Mouse (Mus musculus): ENCODE measurements at regions not wholly inside any gene's neighbourhood (a gene's known extent, or its start where the extent isn't known, plus 50 kb on each side); places are given as distances from the start of the nearest gene placed in this dataset.

- Histone ChIP-seq H3K27ac (replicated peaks) (0 out of 2 replicates have a peak overlapping the region, but pooled peaks have one; percentile 4), H3K27me3 (no peaks in the 10 kb centered on the region), H3K36me3 (no peaks in the 10 kb centered on the region), H3K9ac (no peak overlapping the region), H3K4me1 (replicated peaks) (peaks cover 9% of the 10 kb centered on the region; the same call in 1 of the 2 replicates), H3K4me3 (no peak overlapping the region), H3K9me3 (no peaks in the 10 kb centered on the region), H3K4me2 (no peak overlapping the region)
- ATAC-seq (ENCODE audit: low read depth): peak; percentile 89
- 41% methylated on average over 8 of the region's 8 CpGs for WGBS
Observed at GRCm38 (mm10) chr4:91180241-91181096, 220.1 kb downstream of the Elavl2 start.

GRCm38 (mm10) chr4:91164280-91165121, 236.1 kb downstream of the Elavl2 start:
- H3K4me1 ChIP-seq (replicated peaks): no peaks in the 10 kb centered on the region; the same call in none of the 2 replicates
- ATAC-seq (ENCODE audit: low read depth): no peak
- H3K36me3 ChIP-seq: no peaks in the 10 kb centered on the region
- no peaks in the 10 kb centered on the region for H3K27me3 ChIP-seq
- no peak overlapping the region for H3K9ac ChIP-seq
- no peak overlapping the region for H3K27ac ChIP-seq (replicated peaks)
- H3K4me3 ChIP-seq: no peak overlapping the region
- H3K9me3 ChIP-seq: no peaks in the 10 kb centered on the region
- no peak overlapping the region for H3K4me2 ChIP-seq
- 55% methylated on average over 11 of the region's 11 CpGs for WGBS

GRCm38 (mm10) chr4:91157047-91157446, 243.5 kb downstream of the Elavl2 start:
- Histone ChIP-seq H3K36me3 (no peaks in the 10 kb centered on the region), H3K27ac (replicated peaks) (no peak overlapping the region)
- WGBS: 80% methylated on average over 7 of the region's 7 CpGs

GRCm38 (mm10) chr4:91144666-91145065, 255.9 kb downstream of the Elavl2 start:
- ATAC-seq (ENCODE audit: low read depth): no peak
- H3K9me3 ChIP-seq: no peaks in the 10 kb centered on the region
- no peaks in the 10 kb centered on the region for H3K27me3 ChIP-seq
- 87% methylated on average over 7 of the region's 7 CpGs for WGBS
- no peaks in the 10 kb centered on the region for H3K4me1 ChIP-seq (replicated peaks)
- no peaks in the 10 kb centered on the region for H3K36me3 ChIP-seq
- H3K9ac ChIP-seq: no peak overlapping the region
- no peak overlapping the region for H3K27ac ChIP-seq (replicated peaks)
- no peak overlapping the region for H3K4me3 ChIP-seq
- H3K4me2 ChIP-seq: no peak overlapping the region

More at GRCm38 (mm10) chr4:91157047-91157446, 243.5 kb downstream of the Elavl2 start:
- no peak for ATAC-seq (ENCODE audit: low read depth)
- Histone ChIP-seq H3K9me3 (no peaks in the 10 kb centered on the region), H3K27me3 (no peaks in the 10 kb centered on the region), H3K9ac (no peak overlapping the region), H3K4me1 (replicated peaks) (no peaks in the 10 kb centered on the region; the same call in 1 of the 2 replicates), H3K4me3 (no peak overlapping the region), H3K4me2 (no peak overlapping the region)

GRCm38 (mm10) chr4:91143906-91144305, 256.7 kb downstream of the Elavl2 start:
- Histone ChIP-seq H3K27ac (replicated peaks) (no peak overlapping the region), H3K4me3 (no peak overlapping the region), H3K36me3 (no peaks in the 10 kb centered on the region), H3K4me1 (replicated peaks) (no peaks in the 10 kb centered on the region), H3K9me3 (no peaks in the 10 kb centered on the region), H3K27me3 (no peaks in the 10 kb centered on the region), H3K4me2 (no peak overlapping the region), H3K9ac (no peak overlapping the region)
- ATAC-seq (ENCODE audit: low read depth): no peak
- 68% methylated on average over 5 of the region's 5 CpGs for WGBS

- no peak overlapping the region for H3K27ac ChIP-seq (replicated peaks)
- ATAC-seq (ENCODE audit: low read depth): no peak
Observed at GRCm38 (mm10) chr4:91135327-91135726, 265.3 kb downstream of the Elavl2 start.

GRCm38 (mm10) chr4:91132266-91132665, 268.3 kb downstream of the Elavl2 start:
- Histone ChIP-seq H3K4me1 (replicated peaks) (no peaks in the 10 kb centered on the region), H3K27me3 (no peaks in the 10 kb centered on the region), H3K9me3 (no peaks in the 10 kb centered on the region), H3K4me2 (no peak overlapping the region), H3K9ac (no peak overlapping the region), H3K27ac (replicated peaks) (no peak overlapping the region), H3K4me3 (no peak overlapping the region), H3K36me3 (no peaks in the 10 kb centered on the region)
- 87% methylated on average over 7 of the region's 7 CpGs for whole genome bisulfite sequencing
- no peak for ATAC-seq (ENCODE audit: low read depth)

More at GRCm38 (mm10) chr4:91135327-91135726, 265.3 kb downstream of the Elavl2 start:
- Histone ChIP-seq H3K27me3 (no peaks in the 10 kb centered on the region), H3K36me3 (no peaks in the 10 kb centered on the region), H3K4me3 (no peak overlapping the region), H3K9ac (no peak overlapping the region), H3K4me2 (no peak overlapping the region), H3K9me3 (no peaks in the 10 kb centered on the region), H3K4me1 (replicated peaks) (no peaks in the 10 kb centered on the region)
- 80% methylated on average over 3 of the region's 3 CpGs for WGBS

- H3K9me3 ChIP-seq: no peaks in the 10 kb centered on the region
- H3K9ac ChIP-seq: no peak overlapping the region
- WGBS: 84% methylated on average over 4 of the region's 4 CpGs
- H3K36me3 ChIP-seq: no peaks in the 10 kb centered on the region
- H3K27ac ChIP-seq (replicated peaks): no peak overlapping the region
- H3K4me3 ChIP-seq: no peak overlapping the region
- no peaks in the 10 kb centered on the region for H3K4me1 ChIP-seq (replicated peaks)
- no peak for ATAC-seq (ENCODE audit: low read depth)
- no peaks in the 10 kb centered on the region for H3K27me3 ChIP-seq
- no peak overlapping the region for H3K4me2 ChIP-seq
Observed at GRCm38 (mm10) chr4:91120277-91120676, 280.3 kb downstream of the Elavl2 start.

- no peak for ATAC-seq (ENCODE audit: low read depth)
- H3K4me2 ChIP-seq: no peak overlapping the region
- H3K27me3 ChIP-seq: no peaks in the 10 kb centered on the region
- no peak overlapping the region for H3K4me3 ChIP-seq
- 73% methylated on average over 5 of the region's 5 CpGs for WGBS
- no peaks in the 10 kb centered on the region for H3K4me1 ChIP-seq (replicated peaks)
- H3K27ac ChIP-seq (replicated peaks): no peak overlapping the region
- H3K9ac ChIP-seq: no peak overlapping the region
- H3K9me3 ChIP-seq: no peaks in the 10 kb centered on the region
- H3K36me3 ChIP-seq: no peaks in the 10 kb centered on the region
Observed at GRCm38 (mm10) chr4:91116807-91117609, 283.6 kb downstream of the Elavl2 start.

- Histone ChIP-seq H3K27ac (replicated peaks) (no peak overlapping the region), H3K27me3 (no peaks in the 10 kb centered on the region), H3K4me3 (no peak overlapping the region), H3K9me3 (no peaks in the 10 kb centered on the region), H3K9ac (no peak overlapping the region), H3K4me2 (no peak overlapping the region), H3K36me3 (no peaks in the 10 kb centered on the region), H3K4me1 (replicated peaks) (no peaks in the 10 kb centered on the region)
- WGBS: 77% methylated on average over 11 of the region's 11 CpGs
- no peak for ATAC-seq (ENCODE audit: low read depth)
Observed at GRCm38 (mm10) chr4:91111684-91112681, 288.6 kb downstream of the Elavl2 start.

- H3K27ac ChIP-seq (replicated peaks): no peak overlapping the region
- no peak for ATAC-seq (ENCODE audit: low read depth)
- H3K9me3 ChIP-seq: no peaks in the 10 kb centered on the region
- no peaks in the 10 kb centered on the region for H3K27me3 ChIP-seq
- no peak overlapping the region for H3K4me2 ChIP-seq
- H3K4me3 ChIP-seq: no peak overlapping the region
- no peak overlapping the region for H3K9ac ChIP-seq
- H3K4me1 ChIP-seq (replicated peaks): peaks cover 8% of the 10 kb centered on the region; the same call in 1 of the 2 replicates
- no peaks in the 10 kb centered on the region for H3K36me3 ChIP-seq
Observed at GRCm38 (mm10) chr4:91096086-91096485, 304.5 kb downstream of the Elavl2 start.
